Mouse (Mus musculus): ENCODE data around the gene Plcb1.

- TF ChIP-seq POLR2A (IDR thresholded peaks at IDR 0.05; ENCODE audit: borderline replicate concordance, low read depth, low read length), result no peak
- no peak for TF ChIP-seq CTCF (IDR thresholded peaks at IDR 0.05; ENCODE audit: low read depth, low read length)
Observed at GRCm38 (mm10) chr2:135072503-135072902, 286.6 kb downstream of the Plcb1 start.
